Mouse (Mus musculus): ENCODE measurements around the gene Whrn. TPM values are rescaled to one million over a fixed set of nuclear protein-coding genes. Genes with fewer than 3 reads are reported as not detected.

Whrn gene
- polyA plus RNA-seq, 1 experiment, result 16.4 TPM

- Histone ChIP-seq H3K4me1 (ENCODE audit: control insufficient read depth, insufficient read depth, insufficient read length) (0 out of 2 replicates have a peak, but pooled peaks cover 2% of the 10 kb centered on the region), H3K27ac (ENCODE audit: insufficient read depth, low read length) (peak overlapping the region; percentile 38; the same call in 1 of the 2 replicates), H3K36me3 (ENCODE audit: control insufficient read depth, insufficient read depth, low read length) (peaks cover 89% of the 10 kb centered on the region), H3K27me3 (ENCODE audit: control insufficient read depth, insufficient read depth, low read length) (no peaks in the 10 kb centered on the region), H3K4me3 (ENCODE audit: extremely low read depth, insufficient read depth, insufficient read length) (no peak overlapping the region)
- 100% methylated on average over 1 of the region's 1 CpGs for WGBS
- no peak for DNase-seq (ENCODE audit: low read depth in 1 of 2, low spot score in 2 of 2)
- TF ChIP-seq POLR2A (IDR thresholded peaks at IDR 0.05; ENCODE audit: low read depth, low read length), result no peak
- no peak for TF ChIP-seq CTCF (IDR thresholded peaks at IDR 0.05; ENCODE audit: extremely low read depth, insufficient read depth, insufficient read length, insufficient replicate concordance)
These were observed 120.4 kb downstream of the Whrn start for GRCm38 (mm10) chr4:63375367-63375766.

GRCm38 (mm10) chr4:63374331-63374730, 121.5 kb downstream of the Whrn start:
- Histone ChIP-seq H3K4me3 (ENCODE audit: extremely low read depth, insufficient read depth, insufficient read length) (no peak overlapping the region), H3K27me3 (ENCODE audit: control insufficient read depth, insufficient read depth, low read length) (no peaks in the 10 kb centered on the region), H3K36me3 (ENCODE audit: control insufficient read depth, insufficient read depth, low read length) (peaks cover 87% of the 10 kb centered on the region), H3K27ac (ENCODE audit: insufficient read depth, low read length) (peak overlapping the region; percentile 38; the same call in 1 of the 2 replicates), H3K4me1 (ENCODE audit: control insufficient read depth, insufficient read depth, insufficient read length) (0 out of 2 replicates have a peak, but pooled peaks cover 2% of the 10 kb centered on the region)
- DNase-seq (ENCODE audit: low read depth in 1 of 2, low spot score in 2 of 2), result no peak
- 75% methylated on average over 12 of the region's 12 CpGs for WGBS
- TF ChIP-seq POLR2A (IDR thresholded peaks at IDR 0.05; ENCODE audit: low read depth, low read length), result no peak
- TF ChIP-seq CTCF (IDR thresholded peaks at IDR 0.05; ENCODE audit: extremely low read depth, insufficient read depth, insufficient read length, insufficient replicate concordance), result no peak

DNA sequence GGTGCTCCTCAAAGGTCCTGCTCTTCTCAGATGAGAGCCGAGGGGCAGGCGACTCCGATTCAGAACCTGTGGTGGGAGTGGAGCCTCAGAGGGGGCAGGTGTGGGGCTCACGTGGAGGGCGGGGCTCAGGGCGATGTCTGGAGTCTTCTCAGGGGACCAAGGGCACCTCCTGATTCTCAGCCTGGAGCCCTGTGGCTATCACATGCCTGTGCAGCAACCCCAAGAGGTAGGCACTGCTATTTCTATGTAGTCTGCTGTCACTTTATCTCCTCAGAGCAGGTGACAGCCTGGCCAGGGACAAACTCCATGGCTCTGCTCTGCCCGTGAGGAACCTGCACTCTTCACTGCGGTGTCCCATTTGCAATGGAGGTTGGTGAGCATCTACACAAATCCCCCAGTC, 122.4 kb downstream of the Whrn start:
- DNase-seq (ENCODE audit: low read depth in 1 of 2, low spot score in 2 of 2), result no peak
- Histone ChIP-seq H3K36me3 (ENCODE audit: control insufficient read depth, insufficient read depth, low read length) (peaks cover 87% of the 10 kb centered on the region), H3K4me1 (ENCODE audit: control insufficient read depth, insufficient read depth, insufficient read length) (0 out of 2 replicates have a peak, but pooled peaks cover 2% of the 10 kb centered on the region), H3K27ac (ENCODE audit: insufficient read depth, low read length) (no peak overlapping the region), H3K4me3 (ENCODE audit: extremely low read depth, insufficient read depth, insufficient read length) (no peak overlapping the region), H3K27me3 (ENCODE audit: control insufficient read depth, insufficient read depth, low read length) (no peaks in the 10 kb centered on the region)
- no peak for TF ChIP-seq CTCF (IDR thresholded peaks at IDR 0.05; ENCODE audit: extremely low read depth, insufficient read depth, insufficient read length, insufficient replicate concordance)
- WGBS, result 87% methylated on average over 8 of the region's 8 CpGs

GRCm38 (mm10) chr4:63371890-63372289, 123.9 kb downstream of the Whrn start:
- peak; percentile 60 to 68 for DNase-seq (ENCODE audit: low read depth in 1 of 2, low spot score in 2 of 2)

DNA sequence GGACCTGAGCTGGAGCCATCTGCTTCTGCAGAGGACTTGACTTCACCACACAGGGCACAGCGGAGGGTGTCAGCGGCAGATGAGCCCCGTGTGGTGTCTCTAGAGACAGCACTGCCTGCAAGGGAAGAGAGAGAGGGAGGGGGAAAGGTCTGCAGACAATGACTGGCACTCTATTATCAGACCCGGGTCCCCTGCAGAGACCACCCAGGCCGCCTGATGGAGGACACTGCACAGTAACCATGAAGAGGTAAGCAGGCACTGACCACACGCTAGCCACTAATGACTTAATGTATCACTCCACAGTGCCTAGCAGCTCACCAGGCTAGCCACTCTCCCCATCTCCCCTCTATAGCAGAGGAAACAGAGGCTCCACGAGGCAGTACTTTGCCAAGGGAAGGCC, 124.9 kb downstream of the Whrn start:
- Histone ChIP-seq H3K36me3 (ENCODE audit: control insufficient read depth, insufficient read depth, low read length) (peaks cover 78% of the 10 kb centered on the region), H3K27ac (ENCODE audit: insufficient read depth, low read length) (0 out of 2 replicates have a peak overlapping the region, but pooled peaks have one; percentile 6), H3K4me1 (ENCODE audit: control insufficient read depth, insufficient read depth, insufficient read length) (0 out of 2 replicates have a peak, but pooled peaks cover 2% of the 10 kb centered on the region), H3K4me3 (ENCODE audit: extremely low read depth, insufficient read depth, insufficient read length) (no peak overlapping the region), H3K27me3 (ENCODE audit: control insufficient read depth, insufficient read depth, low read length) (no peaks in the 10 kb centered on the region)
- no peak for DNase-seq (ENCODE audit: low read depth in 1 of 2, low spot score in 2 of 2)
- WGBS, result 77% methylated on average over 7 of the region's 7 CpGs
- TF ChIP-seq POLR2A (IDR thresholded peaks at IDR 0.05; ENCODE audit: low read depth, low read length), result no peak
- no peak for TF ChIP-seq CTCF (IDR thresholded peaks at IDR 0.05; ENCODE audit: extremely low read depth, insufficient read depth, insufficient read length, insufficient replicate concordance)

More at GRCm38 (mm10) chr4:63371890-63372289, 123.9 kb downstream of the Whrn start:
- Histone ChIP-seq H3K4me3 (ENCODE audit: extremely low read depth, insufficient read depth, insufficient read length) (no peak overlapping the region), H3K36me3 (ENCODE audit: control insufficient read depth, insufficient read depth, low read length) (peaks cover 84% of the 10 kb centered on the region), H3K4me1 (ENCODE audit: control insufficient read depth, insufficient read depth, insufficient read length) (0 out of 2 replicates have a peak, but pooled peaks cover 2% of the 10 kb centered on the region), H3K27me3 (ENCODE audit: control insufficient read depth, insufficient read depth, low read length) (no peaks in the 10 kb centered on the region), H3K27ac (ENCODE audit: insufficient read depth, low read length) (no peak overlapping the region)
- 23% methylated on average over 3 of the region's 3 CpGs for WGBS
- TF ChIP-seq POLR2A (IDR thresholded peaks at IDR 0.05; ENCODE audit: low read depth, low read length), result no peak
- peak; percentile 55; the same call in 1 of the 2 replicates for TF ChIP-seq CTCF (IDR thresholded peaks at IDR 0.05; ENCODE audit: extremely low read depth, insufficient read depth, insufficient read length, insufficient replicate concordance)

- 36% methylated on average over 4 of the region's 4 CpGs for WGBS
- Histone ChIP-seq H3K4me1 (ENCODE audit: control insufficient read depth, insufficient read depth, insufficient read length) (0 out of 2 replicates have a peak, but pooled peaks cover 2% of the 10 kb centered on the region), H3K36me3 (ENCODE audit: control insufficient read depth, insufficient read depth, low read length) (peaks cover 72% of the 10 kb centered on the region), H3K27me3 (ENCODE audit: control insufficient read depth, insufficient read depth, low read length) (no peaks in the 10 kb centered on the region), H3K4me3 (ENCODE audit: extremely low read depth, insufficient read depth, insufficient read length) (no peak overlapping the region), H3K27ac (ENCODE audit: insufficient read depth, low read length) (no peak overlapping the region)
- TF ChIP-seq POLR2A (IDR thresholded peaks at IDR 0.05; ENCODE audit: low read depth, low read length) (no peak), CTCF (IDR thresholded peaks at IDR 0.05; ENCODE audit: extremely low read depth, insufficient read depth, insufficient read length, insufficient replicate concordance) (peak; percentile 100)
- DNase-seq (ENCODE audit: low read depth in 1 of 2, low spot score in 2 of 2), result peak; percentile 49 to 84
These were observed 127.2 kb downstream of the Whrn start for GRCm38 (mm10) chr4:63368577-63368976.

Other genes starting within 250 kb of the Whrn start
- gene Orm1, start 151.4 kb downstream of the Whrn start, polyA plus RNA-seq (2012; rRNA removed), result 0.43 and 0.53 TPM in 2 replicates
- gene Orm3, start 139.8 kb downstream of the Whrn start, polyA plus RNA-seq (2012; rRNA removed), result not detected in 2 replicates
- gene Orm2, start 133.5 kb downstream of the Whrn start, polyA plus RNA-seq (2012; rRNA removed), result not detected in 2 replicates
- gene Akna, start 92.6 kb downstream of the Whrn start, polyA plus RNA-seq (2012; rRNA removed), result 94.1 and 100 TPM in 2 replicates
- gene Atp6v1g1, start 48.8 kb upstream of the Whrn start, polyA plus RNA-seq (2012; rRNA removed), result 17.0 and 17.2 TPM in 2 replicates
- 13.8 and 15.8 TPM in 2 replicates for gene Tmem268, start 62.8 kb upstream of the Whrn start, polyA plus RNA-seq (2012; rRNA removed)
- not detected in 2 replicates for gene Gm11213, start 109.3 kb upstream of the Whrn start, polyA plus RNA-seq (2012; rRNA removed)
- gene Tex48, start 126.4 kb upstream of the Whrn start, polyA plus RNA-seq (2012; rRNA removed), result not detected in 2 replicates
- not detected in 2 replicates for gene Gm11214, start 167.4 kb upstream of the Whrn start, polyA plus RNA-seq (2012; rRNA removed)
- 0.14 and 0.16 TPM in 2 replicates for gene Tnfsf15, start 249.1 kb upstream of the Whrn start, polyA plus RNA-seq (2012; rRNA removed)

Measured in spleen, adult 2 months (tissue).